In the genomic region with DNA sequence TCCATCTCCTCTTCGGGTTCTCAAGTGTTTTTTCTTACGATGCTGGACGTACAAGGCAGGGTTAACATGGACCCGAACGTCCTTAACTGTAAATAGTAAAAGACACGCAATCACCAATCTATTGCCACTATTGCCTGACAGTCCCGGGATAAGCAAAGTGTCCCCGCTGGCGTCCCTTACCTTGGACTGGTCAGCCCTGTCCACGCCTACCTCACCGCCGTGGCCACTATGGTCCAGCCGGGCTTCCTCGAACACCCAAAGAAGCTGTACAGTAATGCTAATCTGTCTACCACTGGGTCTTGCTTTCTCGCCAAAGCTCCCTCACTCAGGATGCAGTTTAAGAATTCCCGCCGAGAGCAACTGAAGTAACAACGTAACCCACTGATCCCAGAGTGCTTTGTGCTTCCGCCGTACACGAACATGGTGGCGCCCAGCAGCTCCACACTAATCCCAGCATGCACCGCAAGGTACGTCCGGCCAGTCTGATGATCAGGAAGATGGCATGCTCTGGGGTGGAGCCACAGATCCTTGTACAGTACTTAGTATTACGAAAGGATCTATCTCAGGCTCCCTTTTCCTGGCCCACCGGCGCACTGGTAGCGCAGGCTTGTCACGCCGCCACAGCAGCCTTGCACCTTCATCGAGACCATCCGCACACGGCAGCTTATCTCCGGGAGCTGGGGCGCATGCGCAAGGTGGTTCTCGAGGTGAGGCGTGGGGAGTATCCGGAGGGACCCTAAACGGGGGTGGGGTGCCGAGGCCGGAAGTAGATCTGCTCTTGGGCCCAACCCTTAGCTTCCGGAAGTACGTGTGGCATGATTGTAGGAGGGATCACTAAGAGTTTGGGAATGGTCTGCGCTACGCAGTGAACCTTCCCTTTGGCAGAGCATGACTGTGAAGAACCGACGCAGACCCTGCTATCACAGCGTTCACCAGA, we compare ENCODE assay signal across 8 mouse cellular contexts. TPM values are rescaled to one million over a fixed set of nuclear protein-coding genes. Genes with fewer than 3 reads are reported as not detected.
DNase-seq lines count a peak whose midpoint lies in the region; ATAC-seq and TF ChIP-seq lines count a peak whose summit lies in the region.

A gene (plus strand): TSS at position 456 of the 937 bp plus-strand sequence.
A gene (minus strand): TSS at position 723 of the 937 bp plus-strand sequence.

- WGBS in embryonic facial prominence, embryonic 14.5 days, result under 1% methylated on average over 50 of the region's 50 CpGs
- WGBS in heart, adult 2 months, result under 1% methylated on average over 50 of the region's 50 CpGs
- under 1% methylated on average over 50 of the region's 50 CpGs for WGBS in limb, embryonic 13.5 days
- WGBS in midbrain, embryonic 16.5 days, result under 1% methylated on average over 50 of the region's 50 CpGs

- 0 out of 2 replicates have a peak, but pooled peaks cover 8% of the 10 kb centered on the region for H3K4me1 ChIP-seq in embryonic facial prominence, embryonic 14.5 days (ENCODE audit: control insufficient read depth, insufficient read depth, low read length)
- H3K4me1 ChIP-seq in heart, adult 2 months (ENCODE audit: control insufficient read depth, insufficient read depth, low read length), result no peaks in the 10 kb centered on the region; the same call in 1 of the 2 replicates
- peaks cover 13% of the 10 kb centered on the region for H3K4me1 ChIP-seq in limb, embryonic 13.5 days
- H3K4me1 ChIP-seq in midbrain, embryonic 16.5 days (ENCODE audit: control insufficient read depth, insufficient read depth, low read length), result peaks cover 15% of the 10 kb centered on the region

- peak within 1 kb of the TSS; percentile 72 for H3K9ac ChIP-seq in embryonic facial prominence, embryonic 14.5 days (ENCODE audit: low read depth, low read length)
- H3K9ac ChIP-seq in heart, adult 2 months (ENCODE audit: low read depth, low read length), result peak within 1 kb of the TSS; percentile 90
- peak within 1 kb of the TSS; percentile 73 for H3K9ac ChIP-seq in limb, embryonic 13.5 days
- peak within 1 kb of the TSS; percentile 91 for H3K9ac ChIP-seq in midbrain, embryonic 16.5 days (ENCODE audit: low read depth, low read length)

- no peaks in the 10 kb centered on the region for H3K27me3 ChIP-seq in embryonic facial prominence, embryonic 14.5 days (replicated peaks; ENCODE audit: control insufficient read depth, insufficient read depth, low read length)
- H3K27me3 ChIP-seq in heart, adult 2 months (ENCODE audit: control insufficient read depth, insufficient read depth, low read length), result no peaks in the 10 kb centered on the region
- no peaks in the 10 kb centered on the region for H3K27me3 ChIP-seq in limb, embryonic 13.5 days
- no peaks in the 10 kb centered on the region for H3K27me3 ChIP-seq in midbrain, embryonic 16.5 days (ENCODE audit: control insufficient read depth, insufficient read depth, low read depth, low read length)

- ATAC-seq in embryonic facial prominence, embryonic 14.5 days (ENCODE audit: low read depth), result peak; percentile 99
- peak; percentile 99 for ATAC-seq in limb, embryonic 13.5 days (ENCODE audit: low FRiP score, low read depth)
- peak; percentile 99 for ATAC-seq in midbrain, embryonic 16.5 days

- no peaks in the 10 kb centered on the region for H3K9me3 ChIP-seq in embryonic facial prominence, embryonic 14.5 days (ENCODE audit: control insufficient read depth, low read length)
- no peaks in the 10 kb centered on the region for H3K9me3 ChIP-seq in limb, embryonic 13.5 days
- H3K9me3 ChIP-seq in midbrain, embryonic 16.5 days (replicated peaks; ENCODE audit: control insufficient read depth, low read length, poor library complexity, severe bottlenecking), result no peaks in the 10 kb centered on the region

- H3K36me3 ChIP-seq in embryonic facial prominence, embryonic 14.5 days (ENCODE audit: control insufficient read depth, insufficient read depth, low read length), result peaks cover 27% of the 10 kb centered on the region
- H3K36me3 ChIP-seq in heart, adult 2 months (ENCODE audit: control insufficient read depth, insufficient read depth, low read length), result no peaks in the 10 kb centered on the region
- H3K36me3 ChIP-seq in limb, embryonic 13.5 days, result peaks cover 27% of the 10 kb centered on the region
- H3K36me3 ChIP-seq in midbrain, embryonic 16.5 days (ENCODE audit: control insufficient read depth, insufficient read depth, low read length), result 0 out of 2 replicates have a peak, but pooled peaks cover 2% of the 10 kb centered on the region

- no peaks in the 10 kb centered on the region for H3K79me2 ChIP-seq in heart, adult 2 months (replicated peaks; ENCODE audit: control insufficient read depth, insufficient read depth, low read length)

- peak; percentile 98 for DNase-seq in 3T3-L1 (ENCODE audit: low read depth, low spot score)
- DNase-seq in adrenal gland, postnatal 4 days (ENCODE audit: low spot score in 2 of 2), result peak; percentile 76 to 90
- peak; percentile 98 for DNase-seq in embryonic facial prominence, embryonic 14.5 days (ENCODE audit: low spot score)
- peak; percentile 96 to 97 for DNase-seq in heart, adult 2 months
- DNase-seq in kidney, adult 8-10 months, result peak; percentile 98 to 99
- peak; percentile 93 to 95 for DNase-seq in spleen, postnatal 10 days (ENCODE audit: low spot score in 2 of 2)

- peak within 1 kb of the TSS; percentile 70 for H3K4me2 ChIP-seq in embryonic facial prominence, embryonic 14.5 days (ENCODE audit: low read depth, low read length)
- H3K4me2 ChIP-seq in limb, embryonic 13.5 days (replicated peaks), result peak within 1 kb of the TSS; percentile 71
- peak within 1 kb of the TSS; percentile 88 for H3K4me2 ChIP-seq in midbrain, embryonic 16.5 days (ENCODE audit: low read length)

- TF ChIP-seq POLR2A in heart, adult 2 months (IDR thresholded peaks at IDR 0.05; ENCODE audit: insufficient read depth, low read depth, low read length), result peak; percentile 93

- TF ChIP-seq EP300 in heart, adult 2 months (IDR thresholded peaks at IDR 0.05; ENCODE audit: insufficient read depth, low read depth, low read length), result peak; percentile 76; the same call in 1 of the 2 replicates

- intact Hi-C loops in heart, adult 2 months (cut with DNase I), result loop anchor here (5.0 kb wide), 1 partner anchor 243 kb away; a partner anchor contains a TSS

- peak within 1 kb of the TSS; percentile 71 for H3K4me3 ChIP-seq in embryonic facial prominence, embryonic 14.5 days (ENCODE audit: low read depth, low read length)
- H3K4me3 ChIP-seq in heart, adult 2 months, result peak within 1 kb of the TSS; percentile 85
- peak within 1 kb of the TSS; percentile 66 for H3K4me3 ChIP-seq in limb, embryonic 13.5 days
- peak within 1 kb of the TSS; percentile 60 for H3K4me3 ChIP-seq in midbrain, embryonic 16.5 days (ENCODE audit: low read depth, low read length)

- peak; percentile 10; the same call in 1 of the 2 replicates for TF ChIP-seq CTCF in heart, adult 2 months (IDR thresholded peaks at IDR 0.05)

- peak within 1 kb of the TSS; percentile 91 for H3K27ac ChIP-seq in embryonic facial prominence, embryonic 14.5 days (replicated peaks; ENCODE audit: low read depth, low read length)
- H3K27ac ChIP-seq in heart, adult 2 months, result peak within 1 kb of the TSS; percentile 97
- peak within 1 kb of the TSS; percentile 95 for H3K27ac ChIP-seq in limb, embryonic 13.5 days
- H3K27ac ChIP-seq in midbrain, embryonic 16.5 days (ENCODE audit: low read length), result peak within 1 kb of the TSS; percentile 100

RNA-seq across cellular contexts. Expression of the first gene that starts in this region (rescaled TPM):
- 1 to 10 TPM; 6.7 to 7.4 TPM for total RNA-seq in adrenal gland, postnatal 4 days (2021)
- 5.1 and 5.6 TPM in 2 replicates for polyA plus RNA-seq in embryonic facial prominence, embryonic 14.5 days (2014; fragmentation: Nextera tagmentation; extraction: Ambion mirVana)
- 1 to 10 TPM; 3.7 to 4.0 TPM for total RNA-seq in heart, adult 2 months (2021)
- polyA plus RNA-seq in heart, adult 2 months (2012; rRNA removed), result 2.6 and 3.0 TPM in 2 replicates
- 4.3 and 5.0 TPM in 2 replicates for polyA plus RNA-seq in limb, embryonic 13.5 days (2015; fragmentation: Nextera tagmentation; extraction: Ambion mirVana)
- polyA plus RNA-seq in midbrain, embryonic 16.5 days (2015; fragmentation: Nextera tagmentation; extraction: Ambion mirVana), result 5.2 and 5.5 TPM in 2 replicates

RNA-seq across cellular contexts. Expression of the second gene that starts in this region (rescaled TPM):
- total RNA-seq in adrenal gland, postnatal 4 days (2021), result 10 to 100 TPM; 16.4 to 19.2 TPM
- polyA plus RNA-seq in embryonic facial prominence, embryonic 14.5 days (2014; fragmentation: Nextera tagmentation; extraction: Ambion mirVana), result 11.8 and 11.9 TPM in 2 replicates
- 1 to 10 TPM; 1.9 to 2.0 TPM for total RNA-seq in heart, adult 2 months (2021)
- polyA plus RNA-seq in heart, adult 2 months (2012; rRNA removed), result 3.5 and 4.7 TPM in 2 replicates
- polyA plus RNA-seq in limb, embryonic 13.5 days (2015; fragmentation: Nextera tagmentation; extraction: Ambion mirVana), result 15.6 TPM in 2 replicates
- 7.4 and 8.5 TPM in 2 replicates for polyA plus RNA-seq in midbrain, embryonic 16.5 days (2015; fragmentation: Nextera tagmentation; extraction: Ambion mirVana)

Comparison
In these comparisons a context has a peak if more than half of its experiments do, and no peak if none do; other contexts are left out.
1. Peak in every context shown above with its lines: DNase-seq, ATAC-seq, H3K4me3 ChIP-seq and H3K27ac ChIP-seq.
2. RNA of the second gene that starts in this region (total RNA-seq): 16.4 to 19.2 TPM in adrenal gland, postnatal 4 days; 1.9 to 2.0 TPM in heart, adult 2 months; every median in the first group is over 4 times any median in the second.